10 mouse cellular contexts compared by ENCODE assay signal in the genomic region with DNA sequence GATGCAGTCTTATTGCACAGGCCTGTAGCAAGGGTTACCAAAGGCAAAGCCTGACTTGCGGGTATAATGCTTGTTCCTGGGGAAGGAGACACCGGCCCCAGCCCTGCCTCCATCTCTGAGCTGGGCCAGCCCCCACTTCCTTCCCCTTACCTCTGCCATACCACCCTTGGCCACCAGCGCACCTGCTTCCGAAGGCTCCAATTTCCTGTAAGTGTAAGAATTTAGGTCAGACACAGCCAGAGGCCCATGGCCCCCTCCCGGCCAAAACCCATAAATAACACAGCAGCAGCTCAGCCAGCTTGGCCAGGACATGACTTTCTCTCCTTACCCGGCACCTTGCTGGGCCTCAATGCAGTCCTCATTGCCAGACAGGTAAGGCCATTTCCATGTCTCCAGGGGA.
DNase-seq lines count a peak whose midpoint lies in the region; ATAC-seq lines count a peak whose summit lies in the region.
"Had no signal": no experiment of that assay in that cellular context is flagged by ENCODE, and none has a peak within 500 bp of the region (broad histone marks: within the 10 kb centered on the region; RNA-seq: fewer than 3 reads in every experiment).

No protein-coding gene starts in this region.

- peaks cover 6% of the 10 kb centered on the region for H3K27me3 ChIP-seq in heart, embryonic 10.5 days (ENCODE audit: insufficient read depth, poor library complexity, severe bottlenecking)
- peaks cover 7% of the 10 kb centered on the region; the same call in 1 of the 2 replicates for H3K27me3 ChIP-seq in forebrain, embryonic 12.5 days
- H3K27me3 ChIP-seq: hindbrain, embryonic 15.5 days; limb, embryonic 13.5 days had no signal

- intact Hi-C loops in heart, postnatal 10 days (cut with DNase I) = no loop called here

- no peaks in the 10 kb centered on the region for H3K36me3 ChIP-seq in heart, embryonic 10.5 days
- H3K36me3 ChIP-seq in forebrain, embryonic 12.5 days (replicated peaks) = no peaks in the 10 kb centered on the region
- H3K36me3 ChIP-seq: hindbrain, embryonic 15.5 days; limb, embryonic 13.5 days had no signal

- no peak overlapping the region for H3K4me2 ChIP-seq in forebrain, embryonic 12.5 days
- H3K4me2 ChIP-seq: hindbrain, embryonic 15.5 days; limb, embryonic 13.5 days had no signal

- no peak for ATAC-seq in forebrain, embryonic 12.5 days (ENCODE audit: low FRiP score)

- no peak overlapping the region for H3K9ac ChIP-seq in forebrain, embryonic 12.5 days
- H3K9ac ChIP-seq: hindbrain, embryonic 15.5 days; limb, embryonic 13.5 days had no signal

- H3K4me1 ChIP-seq in heart, embryonic 10.5 days = peaks cover 26% of the 10 kb centered on the region
- H3K4me1 ChIP-seq in forebrain, embryonic 12.5 days = peaks cover 7% of the 10 kb centered on the region

- no peak overlapping the region for H3K4me3 ChIP-seq in heart, embryonic 10.5 days
- no peak overlapping the region for H3K4me3 ChIP-seq in forebrain, embryonic 12.5 days (replicated peaks)
- H3K4me3 ChIP-seq: hindbrain, embryonic 15.5 days; limb, embryonic 13.5 days had no signal

- no peaks in the 10 kb centered on the region for H3K9me3 ChIP-seq in heart, embryonic 10.5 days
- H3K9me3 ChIP-seq in forebrain, embryonic 12.5 days = no peaks in the 10 kb centered on the region
- H3K9me3 ChIP-seq: hindbrain, embryonic 15.5 days; limb, embryonic 13.5 days had no signal

- peak; percentile 12 to 16 for DNase-seq in heart, postnatal 10 days
- no peak for DNase-seq in heart, embryonic 10.5 days (ENCODE audit: low spot score)
- peak; percentile 9 for DNase-seq in T-cell, adult 2 months (ENCODE audit: low spot score)
- DNase-seq in cerebellum, adult 8-10 months = peak; percentile 68
- DNase-seq in induced T-regulatory cell, adult 2 months (ENCODE audit: low read depth) = peak; percentile 13
- no peak for DNase-seq in ovary, postnatal 14 days (ENCODE audit: low spot score)
- no peak for DNase-seq in embryo, embryonic 9.5 days (ENCODE audit: extremely low spot score)

- 54% methylated on average over 6 of the region's 6 CpGs for WGBS in heart, embryonic 10.5 days
- 77% methylated on average over 6 of the region's 6 CpGs for WGBS in forebrain, embryonic 12.5 days

- no peak overlapping the region for H3K27ac ChIP-seq in heart, embryonic 10.5 days
- H3K27ac ChIP-seq in forebrain, embryonic 12.5 days = no peak overlapping the region
- H3K27ac ChIP-seq: hindbrain, embryonic 15.5 days; limb, embryonic 13.5 days had no signal

Comparison
In these comparisons a context has a peak if more than half of its experiments do, and no peak if none do; other contexts are left out.
1. DNase-seq: peak in heart, postnatal 10 days (2 of 2), T-cell, adult 2 months (single experiment), cerebellum, adult 8-10 months (single experiment) and induced T-regulatory cell, adult 2 months (single experiment); none in heart, embryonic 10.5 days (single experiment), ovary, postnatal 14 days (single experiment) and embryo, embryonic 9.5 days (single experiment).